Comparison of ENCODE assay signal across 8 mouse cellular contexts in the genomic region with DNA sequence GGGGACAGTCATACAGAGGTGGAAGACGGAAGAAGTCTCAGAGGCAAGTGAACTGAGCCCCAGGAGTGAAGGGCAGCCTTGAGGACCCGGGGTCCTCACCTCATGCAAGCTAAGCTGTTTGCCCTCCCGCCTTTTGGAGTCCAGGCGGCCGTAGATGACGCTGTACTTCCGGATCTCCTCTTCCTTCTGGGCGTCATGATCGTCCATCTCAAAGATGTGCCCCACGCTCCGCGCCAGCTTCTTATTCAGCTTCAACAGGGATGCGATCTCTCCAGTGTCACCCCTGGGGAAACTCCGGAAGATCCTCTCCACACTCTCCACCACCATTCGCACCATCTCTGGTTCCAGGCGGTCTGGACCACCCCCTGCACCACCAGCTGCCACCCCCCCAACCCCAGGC. TPM values are rescaled to one million over a fixed set of nuclear protein-coding genes. Genes with fewer than 3 reads are reported as not detected.
A peak's percentile ranks its signal among the peaks of the same experiment; 100 is the strongest.
DNase-seq lines count a peak whose midpoint lies in the region; ATAC-seq and TF ChIP-seq lines count a peak whose summit lies in the region.
"Had no signal": no experiment of that assay in that cellular context is flagged by ENCODE, and none has a peak within 500 bp of the region (broad histone marks: within the 10 kb centered on the region; RNA-seq: fewer than 3 reads in every experiment).

No protein-coding gene starts in this region.

- peaks cover 70% of the 10 kb centered on the region for H3K4me1 ChIP-seq in kidney, embryonic 16.5 days (ENCODE audit: insufficient read depth, low read length)
- peaks cover 3 to 37% of the 10 kb centered on the region in 2 experiments; a peak in 3 of 4 replicates for H3K4me1 ChIP-seq in MEL (ENCODE audit: control insufficient read depth in 1 of 2, insufficient read depth in 2 of 2, low read length in 2 of 2)
- peaks cover 90% of the 10 kb centered on the region for H3K4me1 ChIP-seq in limb, embryonic 10.5 days

- no peak for TF ChIP-seq RAD21 in MEL (IDR thresholded peaks at IDR 0.05; ENCODE audit: low read depth, low read length)

- no peak for TF ChIP-seq CTCF in MEL (IDR thresholded peaks at IDR 0.05 in 2 of 3, conservative IDR thresholded peaks at IDR 0.05 in 1 of 3; ENCODE audit: control insufficient read depth in 1 of 3, insufficient read depth in 1 of 3, low read depth in 2 of 3, low read length in 3 of 3, poor library complexity in 1 of 3, severe bottlenecking in 1 of 3)

- H3K36me3 ChIP-seq in kidney, embryonic 16.5 days (ENCODE audit: insufficient read depth, low read length): peaks cover 12% of the 10 kb centered on the region; the same call in 1 of the 2 replicates
- peaks cover 0 to 28% of the 10 kb centered on the region in 2 experiments; a peak in 2 of 4 replicates for H3K36me3 ChIP-seq in MEL (ENCODE audit: control insufficient read depth in 1 of 2, insufficient read depth in 2 of 2, low read length in 2 of 2)
- H3K36me3 ChIP-seq in limb, embryonic 10.5 days: peaks cover 58% of the 10 kb centered on the region

- peak overlapping the region; percentile 80 for H3K4me2 ChIP-seq in kidney, embryonic 16.5 days (replicated peaks; ENCODE audit: low read depth, low read length)

- H3K9me3 ChIP-seq in kidney, embryonic 16.5 days (ENCODE audit: low read length): no peaks in the 10 kb centered on the region
- H3K9me3 ChIP-seq in MEL (replicated peaks; ENCODE audit: insufficient read depth, low read length): no peaks in the 10 kb centered on the region
- H3K9me3 ChIP-seq in limb, embryonic 10.5 days (replicated peaks): no peaks in the 10 kb centered on the region

- peak overlapping the region; percentile 62 for H3K4me3 ChIP-seq in kidney, embryonic 16.5 days (ENCODE audit: low read length)
- no peak overlapping the region for H3K4me3 ChIP-seq in MEL (ENCODE audit: control insufficient read depth in 1 of 2, insufficient read depth in 1 of 2, low read depth in 2 of 2, low read length in 2 of 2)
- H3K4me3 ChIP-seq in limb, embryonic 10.5 days: peak overlapping the region; percentile 84

- no peak for ATAC-seq in kidney, embryonic 16.5 days (ENCODE audit: low FRiP score, low TSS enrichment)

- peaks cover 22% of the 10 kb centered on the region for H3K79me2 ChIP-seq in MEL (ENCODE audit: control insufficient read depth, insufficient read depth, low read length, poor library complexity)

- 48% methylated on average over 16 of the region's 16 CpGs for WGBS in kidney, embryonic 16.5 days
- 16% methylated on average over 16 of the region's 16 CpGs for whole genome bisulfite sequencing in limb, embryonic 10.5 days

- no peak for TF ChIP-seq EP300 in MEL (IDR thresholded peaks at IDR 0.05; ENCODE audit: low read depth in 1 of 2, low read length in 2 of 2)

- no peak for DNase-seq in kidney, postnatal 10 days
- DNase-seq in CD4-positive helper T cell, adult 2 months (ENCODE audit: low read depth, low spot score): peak; percentile 14
- DNase-seq in MEL (ENCODE audit: low read depth, low spot score): no peak
- DNase-seq in limb, embryonic 10.5 days (ENCODE audit: low spot score): no peak
- no peak for DNase-seq in right cerebral cortex, adult 2 months (ENCODE audit: low spot score in 2 of 2)
- no peak for DNase-seq in adrenal gland, adult 2 months
- DNase-seq: cerebellum, adult 9-10 months had no signal

- no peaks in the 10 kb centered on the region for H3K27me3 ChIP-seq in kidney, embryonic 16.5 days (ENCODE audit: insufficient read depth, low read length)
- no peaks in the 10 kb centered on the region for H3K27me3 ChIP-seq in MEL (ENCODE audit: control insufficient read depth in 1 of 2, insufficient read depth in 2 of 2, low read length in 2 of 2)
- H3K27me3 ChIP-seq in limb, embryonic 10.5 days (ENCODE audit: low read depth, poor library complexity, severe bottlenecking): peaks cover 36% of the 10 kb centered on the region

- no peak overlapping the region for H3K27ac ChIP-seq in kidney, embryonic 16.5 days (ENCODE audit: low read length)
- no peak overlapping the region for H3K27ac ChIP-seq in MEL (ENCODE audit: control insufficient read depth, low read depth, low read length)
- H3K27ac ChIP-seq in limb, embryonic 10.5 days: 0 out of 2 replicates have a peak overlapping the region, but pooled peaks have one; percentile 25

- TF ChIP-seq POLR2A in MEL (IDR thresholded peaks at IDR 0.05; ENCODE audit: control insufficient read depth in 1 of 2, insufficient read depth in 1 of 2, low read depth in 1 of 2, low read length in 2 of 2, poor library complexity in 1 of 2): no peak

- H3K9ac ChIP-seq in kidney, embryonic 16.5 days (replicated peaks; ENCODE audit: low read length): peak overlapping the region; percentile 75
- peak overlapping the region; percentile 8; the same call in 1 of the 2 replicates for H3K9ac ChIP-seq in MEL (ENCODE audit: control insufficient read depth, low read depth, low read length, poor library complexity, severe bottlenecking)

TF ChIP-seq in MEL, 35 proteins besides CTCF, POLR2A, EP300 and RAD21:
- TF ChIP-seq BHLHE40 (IDR thresholded peaks at IDR 0.05; ENCODE audit: borderline replicate concordance, low read depth, low read length): no peak
TF ChIP-seq in MEL: peak in this region for 0.

RNA-seq across cellular contexts. Expression of a gene that starts 2.5 kb away (rescaled TPM):
- polyA plus RNA-seq in kidney, embryonic 16.5 days (2015; fragmentation: Nextera tagmentation; extraction: Ambion mirVana): 10.6 and 10.7 TPM in 2 replicates
- total RNA-seq in MEL (2012; rRNA removed): 11.8 and 12.1 TPM in 2 replicates
- polyA plus RNA-seq in MEL (2012; ENCODE audit: insufficient read depth in 1 of 2, insufficient read length in 2 of 2, low read depth in 1 of 2, low replicate concordance in 2 of 2, missing spikeins in 1 of 2): 10 to 100 TPM in 1 of 2 experiments, not detected in 1; 13.9 TPM
- 11.9 and 12.3 TPM in 2 replicates for polyA plus RNA-seq in limb, embryonic 10.5 days (2016; fragmentation: Nextera tagmentation; extraction: Ambion mirVana)
- total RNA-seq in adrenal gland, adult 2 months (2021): 1 to 10 TPM; 4.6 to 9.1 TPM
- polyA plus RNA-seq in adrenal gland, adult 2 months (2012; rRNA removed): 1.5 and 2.6 TPM in 2 replicates

RNA-seq across cellular contexts. Expression of a gene that starts 4.2 kb away (rescaled TPM):
- polyA plus RNA-seq in kidney, embryonic 16.5 days (2015; fragmentation: Nextera tagmentation; extraction: Ambion mirVana): 28.8 and 32.1 TPM in 2 replicates
- 29.1 and 36.1 TPM in 2 replicates for total RNA-seq in MEL (2012; rRNA removed)
- 10 to 100 TPM in 1 of 2 experiments, not detected in 1; 37.1 TPM for polyA plus RNA-seq in MEL (2012; ENCODE audit: insufficient read depth in 1 of 2, insufficient read length in 2 of 2, low read depth in 1 of 2, low replicate concordance in 2 of 2, missing spikeins in 1 of 2)
- 13.1 and 17.4 TPM in 2 replicates for polyA plus RNA-seq in limb, embryonic 10.5 days (2016; fragmentation: Nextera tagmentation; extraction: Ambion mirVana)
- total RNA-seq in adrenal gland, adult 2 months (2021): 10 to 100 TPM; 16.9 to 26.6 TPM
- polyA plus RNA-seq in adrenal gland, adult 2 months (2012; rRNA removed): 35.9 and 38.7 TPM in 2 replicates

RNA-seq across cellular contexts. Expression of a gene that starts 21.4 kb away (rescaled TPM):
- polyA plus RNA-seq in kidney, embryonic 16.5 days (2015; fragmentation: Nextera tagmentation; extraction: Ambion mirVana): 33.8 and 37.4 TPM in 2 replicates
- 31.1 and 34.9 TPM in 2 replicates for total RNA-seq in MEL (2012; rRNA removed)
- polyA plus RNA-seq in MEL (2012; ENCODE audit: insufficient read depth in 1 of 2, insufficient read length in 2 of 2, low read depth in 1 of 2, low replicate concordance in 2 of 2, missing spikeins in 1 of 2): 10 to 100 TPM in 1 of 2 experiments, not detected in 1; 50.2 TPM
- 8.4 and 9.7 TPM in 2 replicates for polyA plus RNA-seq in limb, embryonic 10.5 days (2016; fragmentation: Nextera tagmentation; extraction: Ambion mirVana)
- 100 to 1,000 TPM in 1 of 2 experiments, 10 to 100 TPM in 1; 88.3 to 109 TPM for total RNA-seq in adrenal gland, adult 2 months (2021)
- 67.6 and 83.8 TPM in 2 replicates for polyA plus RNA-seq in adrenal gland, adult 2 months (2012; rRNA removed)

RNA-seq across cellular contexts. Expression of a gene that starts 40.8 kb away (rescaled TPM):
- polyA plus RNA-seq in kidney, embryonic 16.5 days (2015; fragmentation: Nextera tagmentation; extraction: Ambion mirVana): 0.31 and 0.50 TPM in 2 replicates
- 0.08 TPM in 1 of 2 replicates, not detected in the other for total RNA-seq in MEL (2012; rRNA removed)
- under 1 TPM in 1 of 2 experiments, not detected in 1; 0.33 TPM for polyA plus RNA-seq in MEL (2012; ENCODE audit: insufficient read depth in 1 of 2, insufficient read length in 2 of 2, low read depth in 1 of 2, low replicate concordance in 2 of 2, missing spikeins in 1 of 2)
- polyA plus RNA-seq in limb, embryonic 10.5 days (2016; fragmentation: Nextera tagmentation; extraction: Ambion mirVana): 0.49 and 0.78 TPM in 2 replicates
- 10 to 100 TPM in 1 of 2 experiments, 1 to 10 TPM in 1; 1.1 to 15.1 TPM for total RNA-seq in adrenal gland, adult 2 months (2021)
- polyA plus RNA-seq in adrenal gland, adult 2 months (2012; rRNA removed): 0.21 and 4.0 TPM in 2 replicates

RNA-seq across cellular contexts. Expression of a gene that starts 43.2 kb away (rescaled TPM):
- polyA plus RNA-seq in kidney, embryonic 16.5 days (2015; fragmentation: Nextera tagmentation; extraction: Ambion mirVana): 70.9 and 71.7 TPM in 2 replicates
- total RNA-seq in MEL (2012; rRNA removed): 0.33 and 0.42 TPM in 2 replicates
- polyA plus RNA-seq in MEL (2012; ENCODE audit: insufficient read depth in 1 of 2, insufficient read length in 2 of 2, low read depth in 1 of 2, low replicate concordance in 2 of 2, missing spikeins in 1 of 2): under 1 TPM in 1 of 2 experiments, not detected in 1; 0.39 TPM
- 48.6 and 67.8 TPM in 2 replicates for polyA plus RNA-seq in limb, embryonic 10.5 days (2016; fragmentation: Nextera tagmentation; extraction: Ambion mirVana)
- total RNA-seq in adrenal gland, adult 2 months (2021): 100 to 1,000 TPM; 138 to 196 TPM
- 197 and 201 TPM in 2 replicates for polyA plus RNA-seq in adrenal gland, adult 2 months (2012; rRNA removed)

Comparison
In these comparisons a context has a peak if more than half of its experiments do, and no peak if none do; other contexts are left out.
1. H3K4me3 ChIP-seq: peak in kidney, embryonic 16.5 days (single experiment) and limb, embryonic 10.5 days (single experiment); none in MEL (0 of 2).